Mouse (Mus musculus) heart, embryonic 15.5 days (tissue): Measurements from ENCODE around the gene Purb. TPM values are rescaled to one million over a fixed set of nuclear protein-coding genes. Genes with fewer than 3 reads are reported as not detected.

ENCODE experiments used
- ATAC-seq: fragments of 200-750 bp; cut with Nextera tagmentation; replicated peaks from 2 replicates; pipeline ENCODE4 v1.8.0; 2017; ENCODE audit warnings: low read depth, moderate TSS enrichment; ENCODE audit not compliant: insufficient number of reproducible peaks, insufficient read depth, low FRiP score
- H3K27ac ChIP-seq: fragments of 300-500 bp; sonication (generic); 2 replicates; pipeline ENCODE4 v1.5.1; 2015; ENCODE audit warnings: mild to moderate bottlenecking, inconsistent platforms
- H3K27me3 ChIP-seq: fragments of 300-500 bp; sonication (generic); 2 replicates; pipeline ENCODE4 v1.6.1; 2015; ENCODE audit warnings: inconsistent platforms
- H3K36me3 ChIP-seq: fragments of 300-500 bp; sonication (generic); 2 replicates; pipeline ENCODE4 v1.6.1; 2015; ENCODE audit warnings: mild to moderate bottlenecking, inconsistent platforms
- H3K4me1 ChIP-seq: fragments of 300-500 bp; sonication (generic); replicated peaks from 2 replicates; pipeline ENCODE4 v1.6.1; 2015; ENCODE audit warnings: inconsistent platforms
- H3K4me2 ChIP-seq: fragments of 300-500 bp; sonication (generic); 2 replicates; pipeline ENCODE4 v1.6.1; 2015; ENCODE audit warnings: inconsistent platforms, mild to moderate bottlenecking, moderate library complexity
- H3K4me3 ChIP-seq: fragments of 300-500 bp; sonication (generic); 2 replicates; pipeline ENCODE4 v1.5.1; 2015; ENCODE audit warnings: mild to moderate bottlenecking, inconsistent platforms
- H3K9ac ChIP-seq: fragments of 300-500 bp; sonication (generic); 2 replicates; pipeline ENCODE4 v1.6.1; 2015; ENCODE audit warnings: mild to moderate bottlenecking, inconsistent platforms
- H3K9me3 ChIP-seq: fragments of 300-500 bp; sonication (generic); replicated peaks from 2 replicates; pipeline ENCODE4 v1.6.1; 2016; ENCODE audit warnings: inconsistent platforms
- WGBS: fragments of 180-500 bp; shearing (Covaris S2); methylation state at CpG from one replicate; pipeline ENCODE4 v1.1.7; 2015; ENCODE audit warnings: mixed read lengths; 5-methylcytosine and 5-hydroxymethylcytosine counted together
- polyA plus RNA-seq: library from polyadenylated mRNA; unstranded; fragments of >200 nt; fragmentation: Nextera tagmentation; extraction: Ambion mirVana; gene quantifications from 2 replicates; pipeline ENCODE4 v1.2.1, GENCODE M21; 2015

Purb gene
- polyA plus RNA-seq: 24.0 and 26.1 TPM in 2 replicates

GRCm38 (mm10) chr11:6475867-6476484, at the start of gene Purb:
TSS of gene Purb (minus strand) at chr11:6475917.
- Histone ChIP-seq H3K27me3 (no peaks in the 10 kb centered on the region), H3K4me3 (peak within 1 kb of the TSS; percentile 89), H3K9me3 (no peaks in the 10 kb centered on the region), H3K4me1 (peaks cover 18% of the 10 kb centered on the region), H3K36me3 (no peaks in the 10 kb centered on the region; the same call in 1 of the 2 replicates), H3K9ac (peak within 1 kb of the TSS; percentile 91), H3K4me2 (peak within 1 kb of the TSS; percentile 90), H3K27ac (peak within 1 kb of the TSS; percentile 98)
- ATAC-seq: peak; percentile 93
- under 1% methylated on average over 61 of the region's 76 CpGs for WGBS

DNA sequence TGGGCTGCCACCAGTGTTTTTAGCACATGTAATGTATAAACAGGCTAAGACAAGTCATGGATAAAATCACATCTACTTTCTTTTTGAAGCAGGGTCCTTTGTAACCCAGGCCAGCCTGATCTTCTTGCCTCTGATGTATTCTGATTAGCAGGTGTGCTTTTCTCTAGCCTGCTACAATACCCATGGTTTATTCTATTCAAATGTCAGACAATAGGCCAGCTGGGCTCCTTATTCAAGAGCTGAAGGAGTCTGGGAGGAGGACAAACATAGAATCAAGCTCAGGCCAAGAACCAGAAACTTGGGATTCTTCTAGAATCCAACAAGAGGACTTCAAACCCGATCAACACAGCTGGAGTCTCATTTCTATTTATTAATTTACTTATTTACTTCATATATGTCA, 49.5 kb upstream of the Purb start:
- Histone ChIP-seq H3K27me3 (no peaks in the 10 kb centered on the region), H3K4me2 (no peak overlapping the region), H3K4me1 (peaks cover 13% of the 10 kb centered on the region; the same call in 1 of the 2 replicates), H3K9me3 (no peaks in the 10 kb centered on the region), H3K27ac (no peak overlapping the region), H3K36me3 (peaks cover 27% of the 10 kb centered on the region), H3K9ac (no peak overlapping the region), H3K4me3 (no peak overlapping the region)
- ATAC-seq: no peak
- 91% methylated on average over 1 of the region's 1 CpGs for WGBS

DNA sequence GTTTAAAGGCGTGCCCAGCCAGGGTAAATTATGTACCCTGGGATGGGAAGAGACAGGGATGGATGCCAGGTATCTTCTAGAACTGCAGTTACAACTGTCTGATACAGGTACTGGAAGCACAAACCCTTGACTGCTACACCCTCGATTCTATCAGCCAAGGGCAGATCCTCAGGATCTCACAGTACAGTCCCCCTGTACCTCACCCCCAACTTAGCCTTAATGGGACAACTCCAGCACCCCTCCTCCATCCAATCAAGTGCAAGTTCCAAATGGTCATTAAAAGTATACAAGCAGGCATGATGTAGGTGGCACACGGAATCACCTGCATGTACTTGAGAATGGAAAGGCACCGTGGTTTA, 49.1 kb upstream of the Purb start:
- H3K9ac ChIP-seq: no peak overlapping the region
- peaks cover 27% of the 10 kb centered on the region for H3K36me3 ChIP-seq
- 88% methylated on average over 4 of the region's 4 CpGs for WGBS
- H3K27ac ChIP-seq: no peak overlapping the region; the same call in 1 of the 2 replicates
- no peaks in the 10 kb centered on the region for H3K9me3 ChIP-seq
- H3K27me3 ChIP-seq: no peaks in the 10 kb centered on the region
- ATAC-seq: no peak
- peaks cover 13% of the 10 kb centered on the region; the same call in 1 of the 2 replicates for H3K4me1 ChIP-seq
- no peak overlapping the region for H3K4me3 ChIP-seq
- H3K4me2 ChIP-seq: no peak overlapping the region

- no peak overlapping the region; the same call in 1 of the 2 replicates for H3K27ac ChIP-seq
- no peak overlapping the region for H3K4me2 ChIP-seq
- H3K27me3 ChIP-seq: no peaks in the 10 kb centered on the region
- no peaks in the 10 kb centered on the region for H3K9me3 ChIP-seq
- ATAC-seq: no peak
- peaks cover 13% of the 10 kb centered on the region; the same call in 1 of the 2 replicates for H3K4me1 ChIP-seq
- no peak overlapping the region for H3K4me3 ChIP-seq
- H3K9ac ChIP-seq: no peak overlapping the region
- peaks cover 27% of the 10 kb centered on the region for H3K36me3 ChIP-seq
- WGBS: 89% methylated on average over 8 of the region's 8 CpGs
Measured at GRCm38 (mm10) chr11:6524165-6524879, 48.6 kb upstream of the Purb start.

- no peak overlapping the region for H3K4me3 ChIP-seq
- 62% methylated on average over 1 of the region's 1 CpGs for WGBS
- no peak overlapping the region for H3K9ac ChIP-seq
- H3K27ac ChIP-seq: no peak overlapping the region
- no peak overlapping the region for H3K4me2 ChIP-seq
- ATAC-seq: no peak
- no peaks in the 10 kb centered on the region for H3K27me3 ChIP-seq
- H3K9me3 ChIP-seq: no peaks in the 10 kb centered on the region
- H3K36me3 ChIP-seq: peaks cover 27% of the 10 kb centered on the region
- peaks cover 13% of the 10 kb centered on the region; the same call in 1 of the 2 replicates for H3K4me1 ChIP-seq
Measured at GRCm38 (mm10) chr11:6523662-6524088, 48.0 kb upstream of the Purb start.

- Histone ChIP-seq H3K4me3 (no peak overlapping the region), H3K9me3 (no peaks in the 10 kb centered on the region), H3K9ac (no peak overlapping the region), H3K4me2 (no peak overlapping the region), H3K36me3 (peaks cover 27% of the 10 kb centered on the region), H3K27me3 (no peaks in the 10 kb centered on the region), H3K4me1 (peaks cover 13% of the 10 kb centered on the region; the same call in 1 of the 2 replicates), H3K27ac (no peak overlapping the region)
- no peak for ATAC-seq
- 68% methylated on average over 9 of the region's 9 CpGs for WGBS
Measured at GRCm38 (mm10) chr11:6522782-6523525, 47.2 kb upstream of the Purb start.

DNA sequence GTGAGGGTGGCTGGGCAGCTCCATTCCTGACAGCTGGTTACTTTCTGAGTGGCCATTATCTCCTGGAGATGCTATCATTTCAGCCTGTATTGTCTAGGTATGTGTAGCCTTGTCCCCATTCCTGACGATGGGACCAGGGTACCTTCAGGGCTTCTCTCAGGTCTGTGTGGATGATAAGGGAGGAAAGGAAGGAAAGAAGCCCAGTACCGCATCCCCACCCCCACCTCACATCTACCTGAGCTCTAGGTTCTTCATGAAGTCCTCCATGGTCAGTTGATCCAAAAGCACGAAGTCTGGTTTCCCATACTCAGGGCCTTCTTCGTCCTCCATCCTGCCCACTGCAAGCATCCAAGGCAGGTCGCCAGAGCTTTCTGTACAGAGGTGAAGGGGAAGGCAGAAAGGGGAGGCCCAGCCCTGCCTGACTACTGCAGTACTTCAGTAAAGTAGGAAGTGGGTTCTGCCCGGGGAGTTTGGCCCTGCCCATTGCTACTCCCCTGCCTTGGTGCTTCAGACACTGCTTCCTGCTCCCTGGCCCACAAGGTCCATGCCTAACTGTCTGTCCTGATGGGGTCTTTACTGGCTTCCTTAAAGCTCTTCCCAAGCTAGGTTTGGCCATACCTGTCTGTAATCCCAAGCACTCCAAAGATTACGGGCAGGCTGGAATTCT, 44.9 kb upstream of the Purb start, which contains the start of gene Myo1g:
Gene Myo1g (minus strand): TSS at position 459 of the 667 bp plus-strand sequence.
- 0 out of 2 replicates have a peak within 1 kb of the TSS, but pooled peaks have one; percentile 27 for H3K4me2 ChIP-seq

GRCm38 (mm10) chr11:6519491-6520033, 43.8 kb upstream of the Purb start:
- Histone ChIP-seq H3K27ac (no peak overlapping the region), H3K4me2 (0 out of 2 replicates have a peak overlapping the region, but pooled peaks have one; percentile 27), H3K27me3 (no peaks in the 10 kb centered on the region), H3K4me1 (no peaks in the 10 kb centered on the region; the same call in 1 of the 2 replicates), H3K9ac (no peak overlapping the region), H3K9me3 (no peaks in the 10 kb centered on the region), H3K4me3 (peak overlapping the region; percentile 17; the same call in 1 of the 2 replicates), H3K36me3 (peaks cover 6% of the 10 kb centered on the region)
- no peak for ATAC-seq
- WGBS: 70% methylated on average over 11 of the region's 11 CpGs

More for the DNA sequence above, 44.9 kb upstream of the Purb start, which contains the start of gene Myo1g:
- H3K9me3 ChIP-seq: no peaks in the 10 kb centered on the region
- ATAC-seq: no peak
- H3K36me3 ChIP-seq: peaks cover 16% of the 10 kb centered on the region
- WGBS: 54% methylated on average over 7 of the region's 7 CpGs
- no peaks in the 10 kb centered on the region for H3K4me1 ChIP-seq
- no peak within 1 kb of the TSS for H3K9ac ChIP-seq
- H3K4me3 ChIP-seq: peak within 1 kb of the TSS; percentile 17; the same call in 1 of the 2 replicates
- no peak within 1 kb of the TSS for H3K27ac ChIP-seq
- no peaks in the 10 kb centered on the region for H3K27me3 ChIP-seq

GRCm38 (mm10) chr11:6514837-6515236, 39.1 kb upstream of the Purb start:
- no peak overlapping the region for H3K9ac ChIP-seq
- no peak for ATAC-seq

DNA sequence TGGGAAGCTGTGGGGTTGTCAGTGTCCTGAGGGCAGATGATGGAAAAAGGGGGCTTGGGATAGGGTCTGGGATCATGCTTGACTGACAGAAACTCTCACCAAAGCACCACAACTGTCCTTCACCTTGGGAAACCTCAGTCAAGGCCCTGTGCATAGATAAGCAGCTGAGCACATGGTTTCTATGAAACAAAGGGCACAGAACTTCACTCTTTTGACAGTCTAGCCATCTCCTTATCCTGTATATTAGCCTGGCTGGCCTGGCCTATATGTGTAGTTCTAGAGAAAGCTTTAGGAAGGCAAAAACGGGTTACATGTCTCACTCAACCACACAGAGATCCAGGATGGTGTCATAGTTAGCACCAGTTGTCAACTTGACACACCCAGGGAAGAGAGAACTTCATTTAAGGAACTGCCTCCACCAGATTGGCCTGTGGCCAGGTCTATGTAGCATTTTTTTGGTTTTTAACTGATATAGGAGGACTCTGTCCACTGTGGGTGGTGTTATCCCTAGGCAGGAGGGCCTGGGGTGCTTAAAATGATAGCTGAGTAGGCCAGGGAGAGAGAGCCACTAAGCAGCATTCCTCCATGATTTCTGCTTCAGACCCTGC, 32.7 kb upstream of the Purb start:
- 52% methylated on average over 1 of the region's 1 CpGs for WGBS

More at GRCm38 (mm10) chr11:6514837-6515236, 39.1 kb upstream of the Purb start:
- Histone ChIP-seq H3K4me1 (no peaks in the 10 kb centered on the region; the same call in 1 of the 2 replicates), H3K36me3 (no peaks in the 10 kb centered on the region), H3K27ac (no peak overlapping the region), H3K4me3 (no peak overlapping the region), H3K4me2 (no peak overlapping the region), H3K27me3 (no peaks in the 10 kb centered on the region), H3K9me3 (no peaks in the 10 kb centered on the region)
- WGBS: 28% methylated on average over 7 of the region's 7 CpGs

More for the DNA sequence above, 32.7 kb upstream of the Purb start:
- H3K4me3 ChIP-seq: no peak overlapping the region
- no peaks in the 10 kb centered on the region for H3K9me3 ChIP-seq
- H3K4me2 ChIP-seq: no peak overlapping the region
- H3K9ac ChIP-seq: no peak overlapping the region
- no peaks in the 10 kb centered on the region for H3K36me3 ChIP-seq
- H3K27ac ChIP-seq: no peak overlapping the region
- no peak for ATAC-seq
- no peaks in the 10 kb centered on the region for H3K27me3 ChIP-seq
- no peaks in the 10 kb centered on the region for H3K4me1 ChIP-seq
